Mouse (Mus musculus) MEL-GATA-1-ER (cell line): Measurements from ENCODE around the gene Kyat1.
"Not testable (repeated sequence)": the region's sequence is repeated elsewhere in the genome, so short reads cannot be mapped to it uniquely, and the experiment has no call there.

Source experiments
- DNase-seq: peaks from one replicate; pipeline ENCODE4 v3.0.0-alpha.2; 2012; ENCODE audit warnings: low read depth; ENCODE audit errors: extremely low read depth

Kyat1 gene

DNA sequence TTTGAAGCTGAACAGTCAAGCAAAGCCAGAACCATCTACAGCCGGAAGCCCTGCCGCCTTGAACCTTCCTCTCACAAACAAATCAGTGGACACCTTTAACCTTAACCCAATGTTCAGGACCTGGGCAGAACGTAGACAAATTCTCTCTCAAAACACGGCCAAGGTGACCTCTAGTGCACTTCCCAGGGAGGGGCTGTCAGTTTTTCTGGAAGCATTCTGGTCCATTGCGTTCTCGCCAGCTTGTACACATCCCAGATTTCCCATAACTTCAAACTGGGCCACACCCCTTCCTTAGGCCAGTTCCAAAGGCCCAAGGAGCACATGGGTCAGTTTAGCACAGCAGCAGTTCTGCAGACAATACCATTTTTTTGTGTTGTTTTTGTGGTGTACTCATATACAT, 9.8 kb upstream of the Kyat1 start:
- DNase-seq, result no peak

GRCm38 (mm10) chr2:30214745-30215144, 9.1 kb upstream of the Kyat1 start:
- no peak for DNase-seq

DNA sequence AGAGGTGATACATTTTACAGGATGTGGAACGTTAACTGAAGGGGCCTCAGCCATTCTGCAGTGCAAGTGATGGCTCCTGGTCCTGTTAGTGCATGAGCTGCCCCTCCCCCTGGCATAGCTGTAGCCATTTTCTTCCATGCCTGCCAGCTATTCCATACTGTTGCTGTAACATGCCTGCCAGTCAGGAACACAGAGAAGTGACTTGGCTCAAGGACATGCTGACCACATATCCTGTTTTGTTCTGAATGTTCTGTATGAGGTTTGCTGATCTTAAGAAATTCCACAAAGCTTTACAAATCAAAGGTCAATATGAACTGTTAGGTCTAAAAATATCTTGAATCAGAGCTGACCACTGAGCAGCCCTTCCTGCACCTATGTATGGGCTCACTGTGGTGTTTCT, 7.3 kb upstream of the Kyat1 start:
- DNase-seq, result no peak

DNA sequence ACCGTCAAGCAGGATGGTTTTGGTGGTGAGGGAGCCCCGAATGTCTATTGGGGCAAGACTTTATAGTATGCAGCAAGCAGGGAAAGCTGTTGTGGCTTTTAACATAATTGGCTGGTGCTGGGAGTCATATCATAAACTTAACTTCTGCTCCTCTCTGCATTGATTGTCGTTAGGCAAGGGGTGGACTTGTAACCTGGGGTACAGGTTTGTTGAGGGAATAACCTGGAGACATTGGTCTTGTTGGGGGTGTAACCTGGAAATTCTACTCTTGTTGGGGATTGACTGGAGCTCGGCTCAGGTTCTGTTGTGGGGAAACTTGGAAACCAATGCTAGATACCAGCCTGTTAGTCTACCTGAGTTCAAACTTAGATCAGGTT, 6.5 kb upstream of the Kyat1 start:
- no peak for DNase-seq

- DNase-seq, result no peak
Measured at GRCm38 (mm10) chr2:30211408-30212168, 5.9 kb upstream of the Kyat1 start.

DNA sequence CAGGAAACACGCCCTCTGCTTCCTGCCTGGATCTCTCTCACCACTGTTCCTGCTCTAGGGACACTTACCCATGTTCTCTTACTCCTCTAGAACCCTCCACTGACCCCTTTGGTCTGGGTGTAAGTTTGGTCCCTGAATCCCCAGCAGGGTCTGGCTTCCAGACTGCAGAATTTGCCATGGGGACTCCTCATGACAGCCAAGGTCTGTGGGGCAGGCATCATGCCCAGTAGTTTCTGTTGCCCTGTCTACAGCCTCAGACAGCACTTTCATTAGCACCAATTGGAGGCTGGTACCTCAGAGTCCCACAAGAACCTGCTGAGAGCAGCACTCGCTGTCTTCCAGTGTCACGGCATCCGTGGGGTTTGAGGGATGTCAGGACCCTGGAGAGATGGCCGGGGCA, 2.2 kb upstream of the Kyat1 start:
- DNase-seq, result no peak

DNA sequence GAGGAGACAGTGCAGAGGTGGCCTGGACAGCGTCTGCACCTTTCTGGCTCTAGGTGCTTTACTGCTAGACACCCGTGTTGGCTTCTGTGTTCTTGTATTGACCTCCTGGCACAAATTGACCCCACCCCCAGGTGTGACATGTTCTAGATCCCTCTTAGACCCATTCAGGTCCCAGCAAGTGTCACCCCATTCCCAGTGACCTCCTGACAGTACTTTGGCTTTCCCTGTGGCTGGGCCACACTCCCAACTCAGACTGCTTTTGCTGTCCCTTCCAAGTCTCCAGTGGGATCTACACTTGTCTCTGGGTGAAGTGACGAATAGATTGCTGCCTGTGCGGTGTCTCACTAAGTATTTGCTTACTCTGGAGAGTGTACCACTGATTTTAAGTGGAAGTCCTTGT, 1.8 kb upstream of the Kyat1 start:
- DNase-seq, result no peak

GRCm38 (mm10) chr2:30205255-30205628, 405 bp downstream of the Kyat1 start:
- DNase-seq, result no peak

- peak; percentile 65 for DNase-seq
Measured at GRCm38 (mm10) chr2:30203439-30203838, 2.2 kb downstream of the Kyat1 start.

GRCm38 (mm10) chr2:30200388-30200925, 5.2 kb downstream of the Kyat1 start:
- DNase-seq, result no peak

DNA sequence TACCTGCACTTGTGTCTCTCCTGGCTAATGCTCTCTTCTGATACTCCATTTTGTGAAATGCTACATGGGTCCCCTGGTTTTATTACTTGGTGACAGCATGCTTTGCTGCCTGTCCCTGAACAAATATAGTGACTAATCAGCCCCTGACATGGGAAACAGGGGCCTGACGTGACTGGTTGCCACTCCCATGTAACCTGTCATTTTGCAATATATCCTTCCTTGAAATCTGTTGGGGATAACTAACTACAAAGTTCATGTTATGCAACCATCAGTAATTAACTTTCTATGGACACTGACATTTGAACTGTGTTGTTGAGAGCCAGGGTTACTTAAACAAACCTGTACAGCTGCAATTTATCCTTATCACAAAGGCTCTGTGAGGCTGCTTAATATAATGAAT, 5.7 kb downstream of the Kyat1 start:
- no peak for DNase-seq

DNA sequence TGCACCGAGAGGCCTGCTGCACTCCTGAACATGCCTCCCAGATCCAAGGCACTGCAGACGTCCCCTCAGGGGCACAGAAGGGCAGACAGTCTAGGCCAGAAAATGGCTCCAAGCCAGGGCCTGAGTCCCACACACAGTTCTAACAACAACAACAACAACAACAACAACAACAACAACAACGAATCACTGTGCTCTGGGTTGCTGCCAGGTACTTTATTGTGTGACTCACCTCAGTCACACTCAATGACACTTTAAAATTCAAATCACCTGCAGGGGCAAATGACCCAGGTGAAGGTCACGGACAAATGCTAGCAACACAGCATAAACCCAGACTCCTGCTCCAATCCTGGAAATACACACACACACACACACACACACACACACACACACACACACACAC, 7.6 kb downstream of the Kyat1 start:
- DNase-seq, result no peak

DNA sequence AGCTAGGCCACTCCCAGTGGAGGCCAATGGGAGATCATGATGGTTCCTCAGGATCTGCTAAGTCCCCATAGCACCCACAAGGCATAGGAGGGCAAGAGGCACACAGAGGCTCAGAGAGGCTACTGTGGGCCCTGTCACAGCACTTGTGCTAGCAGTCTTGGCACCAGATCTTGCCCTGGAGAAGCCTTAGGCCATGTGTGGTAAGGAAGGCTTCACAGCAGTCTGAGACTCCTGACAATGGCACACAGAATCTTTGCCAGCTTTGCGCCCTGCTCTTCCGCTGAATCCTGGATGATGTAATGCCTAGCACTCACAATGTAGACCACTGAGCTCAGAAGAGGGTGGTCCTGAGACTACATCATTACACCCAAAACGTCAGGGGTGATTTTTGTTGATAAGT, 11.0 kb downstream of the Kyat1 start:
- no peak for DNase-seq

DNA sequence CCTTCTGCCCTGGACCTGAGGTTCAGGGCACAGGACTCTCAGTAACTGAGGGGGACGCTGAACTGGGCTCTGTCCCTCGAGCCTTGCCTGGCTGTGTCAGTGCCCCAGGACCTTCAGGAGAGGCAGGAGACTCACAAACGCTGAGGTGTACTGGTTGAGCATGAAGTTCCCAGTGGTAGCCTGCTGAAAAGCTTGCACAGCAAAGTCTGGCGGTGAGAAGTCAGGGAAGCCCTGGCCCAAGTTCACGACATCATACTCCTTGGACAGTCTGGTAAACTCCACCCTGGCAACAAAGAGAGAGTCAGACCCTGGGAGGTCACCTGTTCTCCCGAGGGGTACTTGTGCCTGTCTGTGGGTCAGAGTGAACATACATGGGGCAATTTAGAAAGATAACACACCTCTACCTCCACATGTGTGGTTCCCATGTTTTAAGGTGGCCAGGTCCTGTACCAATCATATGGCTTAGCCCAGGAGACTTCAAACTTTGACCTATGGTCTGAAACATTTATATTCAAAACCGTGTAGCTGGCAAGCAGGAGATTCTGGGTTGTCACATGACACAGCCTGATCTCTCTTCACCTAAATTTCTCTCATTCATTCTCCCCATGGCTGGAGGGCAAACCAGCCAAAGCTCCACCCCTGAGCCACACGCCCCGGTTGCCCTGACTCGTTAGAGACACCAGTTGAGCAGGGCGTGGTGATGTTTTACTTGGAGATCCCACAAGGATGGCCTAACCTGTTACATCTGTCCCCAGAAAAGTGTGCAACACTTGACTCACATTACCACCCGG, 13.7 kb downstream of the Kyat1 start:
- DNase-seq, result no peak

DNA sequence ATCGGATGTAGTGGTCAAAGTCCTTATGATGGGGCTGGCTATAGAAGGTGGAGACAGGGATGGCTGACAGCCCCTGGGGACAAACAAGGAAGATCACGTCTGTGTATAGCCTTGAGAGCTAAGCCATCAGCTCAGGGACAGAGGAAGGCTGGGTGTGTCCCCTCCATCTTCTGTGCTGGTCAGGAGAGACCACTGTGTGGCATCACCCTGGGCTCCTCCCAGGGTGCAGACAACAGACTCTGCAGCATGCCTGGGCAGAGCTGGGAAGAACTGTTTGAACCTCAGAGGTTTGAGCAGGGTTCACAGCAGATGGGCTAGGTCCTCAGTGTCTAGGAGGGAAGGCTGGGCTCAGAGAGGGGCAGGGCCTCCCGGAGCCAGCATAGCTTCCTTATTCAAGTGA, 20.0 kb downstream of the Kyat1 start:
- DNase-seq, result no peak

- no peak for DNase-seq
Measured at GRCm38 (mm10) chr2:30185276-30185675, 20.4 kb downstream of the Kyat1 start.

GRCm38 (mm10) chr2:30183721-30184120, 21.9 kb downstream of the Kyat1 start:
- DNase-seq, result no peak

GRCm38 (mm10) chr2:30182424-30182823, 23.2 kb downstream of the Kyat1 start:
- no peak for DNase-seq

- DNase-seq, result not testable (repeated sequence)
Measured at GRCm38 (mm10) chr2:30178711-30179110, 26.9 kb downstream of the Kyat1 start.

GRCm38 (mm10) chr2:30177700-30178675, 27.7 kb downstream of the Kyat1 start, which contains the start of gene Spout1:
Gene Spout1, minus strand, starts transcription at chr2:30178459.
- peak; percentile 82 for DNase-seq

DNA sequence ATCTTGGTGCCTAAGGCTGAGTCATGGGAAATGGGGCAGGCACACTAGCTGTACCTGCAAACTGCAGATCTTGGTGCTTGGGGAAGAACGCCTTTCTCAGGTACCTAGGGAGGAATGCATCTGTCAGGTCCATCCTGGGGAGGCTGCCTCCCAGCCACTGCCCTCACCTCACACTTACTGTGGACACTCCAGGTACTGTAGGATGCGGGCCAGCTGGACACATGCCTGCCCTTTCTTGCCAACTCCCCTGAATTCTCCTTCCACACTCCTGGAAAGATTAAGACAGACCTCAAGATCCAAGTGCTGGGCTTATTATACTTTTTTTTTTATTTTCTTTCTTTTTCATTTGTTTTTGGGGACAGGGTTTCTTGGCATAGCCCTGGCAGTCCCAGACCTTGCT, 29.1 kb downstream of the Kyat1 start:
- DNase-seq, result no peak
